Mouse (Mus musculus): ENCODE data around the gene Olfr558. TPM values are rescaled to one million over a fixed set of nuclear protein-coding genes. Genes with fewer than 3 reads are reported as not detected.

The Olfr558 gene
- polyA plus RNA-seq (2012; rRNA removed): 0.02 TPM in 2 replicates

GRCm38 (mm10) chr7:102701915-102702314 is at the start of gene Olfr558:
Gene Olfr558 (plus strand): TSS chr7:102702215.

DNA sequence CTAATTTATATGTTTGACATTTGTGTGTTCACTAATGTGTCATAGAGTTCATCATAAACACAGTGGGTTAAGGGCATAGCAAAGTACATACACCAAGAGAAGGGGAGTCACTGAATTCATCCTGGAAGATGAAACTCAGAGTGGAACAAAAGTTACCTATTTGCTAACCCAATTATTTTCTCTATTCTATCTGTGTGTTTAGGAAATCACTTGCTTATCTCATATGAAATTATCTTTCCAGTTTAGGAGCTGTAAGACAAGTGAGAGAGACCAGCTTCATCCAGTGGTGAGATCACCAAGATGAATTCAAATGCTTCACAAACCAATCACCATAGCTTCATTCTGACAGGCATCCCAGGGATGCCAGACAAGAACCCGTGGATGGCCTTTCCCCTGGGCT is 43.5 kb upstream of the Olfr558 start, which contains the start of gene Olfr555:
Olfr555 (plus strand) TSS at position 301 of the 400 bp plus-strand sequence.

DNA sequence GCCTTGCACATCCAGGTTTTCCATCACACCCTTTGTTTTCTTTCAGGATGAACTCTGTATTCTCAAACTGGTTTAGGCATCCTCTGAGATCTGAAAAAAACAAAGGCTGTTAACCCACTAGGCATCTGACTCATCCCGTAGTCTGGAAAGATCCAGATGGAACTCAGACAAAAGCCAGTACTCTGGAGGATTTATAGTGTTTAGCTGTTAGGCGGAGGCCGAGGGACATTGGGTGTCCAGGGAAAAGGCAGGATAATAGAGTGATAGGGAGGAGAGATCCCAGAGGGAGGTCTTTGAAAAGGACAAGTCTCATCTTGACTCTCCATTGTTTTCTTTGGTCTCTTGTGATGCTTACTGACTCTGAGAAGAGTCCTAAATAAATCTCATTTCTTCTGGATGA is 37.4 kb upstream of the Olfr558 start, which contains the start of gene Olfr556:
Olfr556 (plus strand) TSS at position 301 of the 400 bp plus-strand sequence.

GRCm38 (mm10) chr7:102686944-102687501 is 15.0 kb upstream of the Olfr558 start, which contains the start of gene Trim68:
Gene Trim68 (minus strand): TSS chr7:102687327.

GRCm38 (mm10) chr7:102695358-102696125 is 6.5 kb upstream of the Olfr558 start, which contains the start of gene Olfr557:
Gene Olfr557 (plus strand): TSS chr7:102695910.

DNA sequence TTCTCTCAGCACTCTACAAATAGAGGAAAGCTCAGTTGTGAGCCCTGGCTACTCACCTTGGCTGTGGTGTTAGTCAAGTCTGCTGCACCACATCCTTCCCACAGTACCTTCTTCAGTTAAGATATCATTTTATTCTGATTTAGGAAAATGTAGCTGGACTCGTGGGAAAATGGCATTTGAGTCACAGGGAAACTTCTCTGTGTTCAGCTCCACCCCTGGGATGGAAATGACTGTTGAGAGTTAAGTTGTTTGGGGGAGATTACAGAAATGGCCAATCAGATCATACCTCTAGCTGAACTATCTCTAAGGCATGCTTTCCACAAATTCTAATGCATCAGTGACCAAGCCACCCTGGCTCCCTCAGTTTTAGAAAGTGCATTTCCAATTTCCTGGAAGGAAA is 17.0 kb downstream of the Olfr558 start, which contains the start of gene Olfr33:
Olfr33 (minus strand) TSS at position 101 of the 400 bp plus-strand sequence.

GRCm38 (mm10) chr7:102727391-102727790 is 25.4 kb downstream of the Olfr558 start, which contains the start of gene Olfr559:
Gene Olfr559 (minus strand): TSS chr7:102727491.

DNA sequence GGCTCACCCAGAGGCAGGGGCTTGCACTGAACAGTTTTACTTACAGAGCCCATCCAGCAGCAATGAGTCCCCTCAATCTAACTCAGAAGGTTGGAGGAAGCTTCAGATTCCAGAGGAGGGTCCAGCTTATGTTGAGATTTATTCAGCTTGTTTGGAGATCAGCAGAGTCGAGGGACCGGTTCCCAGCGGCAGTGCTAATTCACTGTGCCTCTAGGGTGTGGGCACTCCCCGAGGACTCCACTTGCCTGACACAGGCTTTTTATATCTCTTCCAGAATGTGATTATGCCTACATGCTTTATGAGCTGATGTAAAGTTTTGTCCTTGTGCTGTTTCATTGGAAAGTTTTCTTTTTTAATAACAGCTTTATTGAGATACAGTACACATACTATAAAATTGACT is 57.3 kb downstream of the Olfr558 start, which contains the start of the genes Olfr560 and Olfr78:
Olfr560 (minus strand) TSS at position 101 of the 400 bp plus-strand sequence.
Olfr78 (minus strand) TSS at position 206 of the 400 bp plus-strand sequence.

Other genes starting within 250 kb of the Olfr558 start
- not detected in 2 replicates for gene Olfr543, start 220.5 kb upstream of the Olfr558 start, polyA plus RNA-seq (2012; rRNA removed)
- not detected in 2 replicates for gene Olfr544, start 213.9 kb upstream of the Olfr558 start, polyA plus RNA-seq (2012; rRNA removed)
- not detected in 2 replicates for gene Olfr545, start 202.6 kb upstream of the Olfr558 start, polyA plus RNA-seq (2012; rRNA removed)
- not detected in 2 replicates for gene Olfr547, start 167.5 kb upstream of the Olfr558 start, polyA plus RNA-seq (2012; rRNA removed)
- gene Olfr548-ps1, start 161.3 kb upstream of the Olfr558 start, polyA plus RNA-seq (2012; rRNA removed): not detected in 2 replicates
- gene Olfr549, start 152.3 kb upstream of the Olfr558 start, polyA plus RNA-seq (2012; rRNA removed): not detected in 2 replicates
- 6.6 and 7.2 TPM in 2 replicates for gene Trim21, start 136.7 kb upstream of the Olfr558 start, polyA plus RNA-seq (2012; rRNA removed)
- not detected in 2 replicates for gene Olfr550, start 130.8 kb upstream of the Olfr558 start, polyA plus RNA-seq (2012; rRNA removed)
- gene Olfr551, start 110.3 kb upstream of the Olfr558 start, polyA plus RNA-seq (2012; rRNA removed): not detected in 2 replicates
- not detected in 2 replicates for gene Olfr552, start 104.4 kb upstream of the Olfr558 start, polyA plus RNA-seq (2012; rRNA removed)
- not detected in 2 replicates for gene Olfr553, start 84.0 kb upstream of the Olfr558 start, polyA plus RNA-seq (2012; rRNA removed)
- gene Olfr554, start 63.8 kb upstream of the Olfr558 start, polyA plus RNA-seq (2012; rRNA removed): not detected in 2 replicates
- gene Olfr555, start 43.4 kb upstream of the Olfr558 start, polyA plus RNA-seq (2012; rRNA removed): not detected in 2 replicates
- gene Olfr556, start 37.3 kb upstream of the Olfr558 start, polyA plus RNA-seq (2012; rRNA removed): not detected in 2 replicates
- 3.2 and 3.4 TPM in 2 replicates for gene Trim68, start 14.9 kb upstream of the Olfr558 start, polyA plus RNA-seq (2012; rRNA removed)
- not detected in 2 replicates for gene Olfr557, start 6.3 kb upstream of the Olfr558 start, polyA plus RNA-seq (2012; rRNA removed)
- gene Olfr33, start 16.9 kb downstream of the Olfr558 start, polyA plus RNA-seq (2012; rRNA removed): not detected in 2 replicates
- gene Olfr559, start 25.3 kb downstream of the Olfr558 start, polyA plus RNA-seq (2012; rRNA removed): not detected in 2 replicates
- gene Olfr560, start 57.2 kb downstream of the Olfr558 start, polyA plus RNA-seq (2012; rRNA removed): not detected in 2 replicates
- 0.24 and 0.48 TPM in 2 replicates for gene Olfr78, start 57.3 kb downstream of the Olfr558 start, polyA plus RNA-seq (2012; rRNA removed)
- gene Olfr561, start 69.0 kb downstream of the Olfr558 start, polyA plus RNA-seq (2012; rRNA removed): 0.05 TPM in 1 of 2 replicates, not detected in the other
- not detected in 2 replicates for gene Olfr564, start 101.3 kb downstream of the Olfr558 start, polyA plus RNA-seq (2012; rRNA removed)
- gene Olfr566, start 156.6 kb downstream of the Olfr558 start, polyA plus RNA-seq (2012; rRNA removed): not detected in 2 replicates
- not detected in 2 replicates for gene Olfr568, start 174.9 kb downstream of the Olfr558 start, polyA plus RNA-seq (2012; rRNA removed)
- gene Olfr569, start 188.7 kb downstream of the Olfr558 start, polyA plus RNA-seq (2012; rRNA removed): not detected in 2 replicates
- gene Olfr570, start 192.4 kb downstream of the Olfr558 start, polyA plus RNA-seq (2012; rRNA removed): not detected in 2 replicates
- not detected in 2 replicates for gene Olfr571, start 215.3 kb downstream of the Olfr558 start, polyA plus RNA-seq (2012; rRNA removed)
- not detected in 2 replicates for gene Olfr572, start 222.2 kb downstream of the Olfr558 start, polyA plus RNA-seq (2012; rRNA removed)
- not detected in 2 replicates for gene Olfr573-ps1, start 240.4 kb downstream of the Olfr558 start, polyA plus RNA-seq (2012; rRNA removed)
- not detected in 2 replicates for gene Olfr574, start 246.3 kb downstream of the Olfr558 start, polyA plus RNA-seq (2012; rRNA removed)